Mouse (Mus musculus): ENCODE measurements around the gene Ccdc12.

Ccdc12 gene

DNA sequence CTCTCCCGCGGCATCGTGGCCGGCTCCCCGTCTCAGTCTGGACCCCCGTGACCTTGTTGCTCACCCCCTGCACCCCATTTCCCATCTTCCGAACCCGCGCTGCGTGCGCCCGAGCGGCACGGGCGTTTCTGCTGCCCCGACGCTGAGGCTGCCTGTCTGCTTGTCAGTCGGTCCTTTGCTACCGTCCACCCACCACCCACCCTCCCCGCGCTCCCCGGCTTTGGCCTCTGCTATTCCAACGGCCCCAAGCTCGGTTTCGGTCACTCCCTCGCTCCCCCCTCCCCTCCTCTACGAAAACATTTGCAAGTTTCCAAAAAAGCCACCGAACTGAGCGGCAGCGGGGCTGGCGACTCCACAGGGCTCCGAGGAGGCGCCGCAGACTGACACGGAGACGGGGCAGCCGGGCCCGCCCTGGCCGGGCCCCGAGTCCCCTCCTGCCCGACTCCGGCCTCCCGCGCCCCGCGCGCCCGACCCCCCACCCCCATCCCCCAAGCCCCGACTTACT lies 86.7 kb downstream of the Ccdc12 start:
- DNase-seq (ENCODE audit: low spot score) = no peak

DNA sequence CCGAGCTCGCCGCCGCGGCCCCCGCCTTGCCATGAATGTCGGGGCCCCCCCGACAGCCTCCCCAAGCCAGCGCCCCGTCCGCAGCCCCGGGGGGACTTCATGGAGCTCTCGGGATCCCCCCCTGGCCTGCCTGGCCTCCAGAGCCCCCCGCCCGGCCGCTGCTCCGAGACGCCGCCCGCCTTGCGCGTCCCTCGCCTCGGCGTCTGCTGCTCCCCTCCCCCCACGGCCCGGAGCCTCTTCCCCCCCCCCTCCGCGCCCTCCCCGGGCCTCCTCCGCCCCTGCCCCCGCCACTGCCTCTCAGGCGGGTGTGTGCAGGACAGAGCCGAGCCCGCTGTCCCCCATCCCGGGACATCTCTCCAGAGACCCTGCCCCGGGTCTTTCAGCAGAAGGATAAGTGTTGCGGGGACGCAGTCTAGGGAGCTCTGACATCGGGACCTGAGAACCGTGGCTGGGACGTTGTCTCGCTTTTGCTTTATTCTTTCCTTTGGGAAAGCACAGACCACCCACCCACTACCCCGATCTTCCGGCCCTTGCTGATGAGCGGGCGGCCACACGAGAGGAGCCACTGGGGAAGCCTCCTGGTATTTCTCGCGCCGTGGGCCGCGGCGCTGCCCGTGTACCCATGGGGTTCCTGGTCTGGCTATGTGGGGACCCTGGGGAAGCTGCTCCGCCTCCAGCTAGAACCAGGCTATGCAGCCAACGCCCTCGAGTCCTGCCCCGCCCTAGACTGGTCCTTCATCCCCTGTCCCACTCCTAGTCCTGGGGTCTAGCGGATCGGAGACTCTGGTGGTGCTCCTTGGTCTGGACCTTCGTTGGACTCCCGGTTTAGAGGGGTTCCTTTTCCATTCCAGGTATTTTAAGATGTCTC lies 87.4 kb downstream of the Ccdc12 start:
- DNase-seq (ENCODE audit: low spot score) = no peak

DNA sequence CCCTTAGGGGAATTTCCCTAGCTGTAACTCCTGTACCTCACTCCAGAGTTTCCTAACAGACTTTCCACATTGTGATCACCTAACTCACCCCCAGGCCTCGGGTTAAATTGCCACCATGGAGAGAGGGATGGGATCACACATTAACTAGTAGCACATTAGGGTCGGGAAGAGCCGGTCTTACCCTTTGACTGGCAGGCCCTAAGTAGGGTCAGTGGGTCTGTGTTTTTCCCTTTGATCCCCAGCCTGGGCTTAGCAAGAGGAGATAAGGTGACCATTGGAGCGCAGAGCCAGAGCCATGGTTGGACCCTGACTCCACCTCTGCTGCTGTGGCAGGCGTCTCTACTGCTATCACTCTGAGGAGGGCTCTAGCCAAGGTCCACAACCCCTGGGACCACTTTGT lies 89.4 kb downstream of the Ccdc12 start:
- no peak for DNase-seq (ENCODE audit: low spot score)

DNA sequence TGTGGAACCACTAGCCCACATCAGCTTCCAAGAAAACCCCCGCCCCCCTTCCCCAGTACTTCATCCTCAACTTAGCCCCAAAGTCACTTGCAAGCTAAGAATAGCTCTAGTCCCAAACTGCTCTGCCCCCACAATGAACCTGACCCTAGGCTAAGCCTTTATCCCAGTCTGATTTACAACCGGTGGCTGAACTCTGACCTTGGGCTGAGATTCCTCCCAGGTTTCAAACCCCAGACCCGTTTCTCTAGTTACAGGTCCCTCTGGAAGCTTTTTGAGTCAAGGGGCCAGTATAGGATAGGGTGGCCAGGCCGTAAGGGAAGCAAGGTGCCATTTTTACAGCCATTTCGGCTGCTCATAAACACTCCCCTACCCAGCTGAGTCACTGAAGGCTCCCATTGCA lies 89.9 kb downstream of the Ccdc12 start:
- no peak for DNase-seq (ENCODE audit: low spot score)

DNA sequence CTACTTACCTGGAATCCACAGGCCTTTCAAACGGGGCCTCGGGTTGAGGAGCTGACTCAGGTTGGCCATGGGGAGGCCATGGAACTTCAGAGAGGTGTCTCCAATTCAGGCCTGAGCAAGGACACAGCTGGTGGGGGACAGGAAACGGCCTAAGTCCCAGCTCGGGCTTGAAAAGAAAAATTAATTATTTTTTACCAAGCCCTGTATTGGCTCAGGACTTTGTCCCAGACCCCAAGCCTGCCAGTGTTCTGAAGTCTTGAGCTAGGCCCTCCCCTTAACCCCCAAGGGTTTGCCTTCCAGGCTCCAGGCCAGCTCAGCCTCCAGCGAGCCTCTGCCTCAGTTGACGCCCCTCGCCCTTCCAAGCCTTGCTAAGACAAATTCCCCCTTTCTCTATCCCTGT lies 90.7 kb downstream of the Ccdc12 start, which contains the start of gene Pth1r:
TSS of gene Pth1r (minus strand) at position 185 of the 400 bp plus-strand sequence.
- no peak for DNase-seq (ENCODE audit: low spot score)

DNA sequence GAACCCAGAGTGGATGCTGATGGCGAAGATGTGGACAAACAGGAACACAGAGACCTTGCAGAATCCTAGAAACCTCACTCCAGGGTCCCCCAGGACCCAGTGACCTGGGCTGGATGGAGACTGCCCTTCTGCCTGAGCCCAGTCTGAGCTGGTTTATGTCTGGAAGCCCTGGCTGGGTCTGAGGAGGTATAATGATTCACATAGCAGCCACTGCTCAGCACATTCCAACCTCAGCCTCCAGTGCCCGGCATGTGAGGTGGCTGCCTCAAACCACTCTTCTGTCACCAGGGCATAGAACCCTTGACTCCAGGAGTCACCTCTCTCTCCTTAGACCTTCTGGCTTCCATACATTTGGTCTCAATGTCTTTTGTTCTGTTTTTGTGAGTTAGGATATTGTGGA lies 92.1 kb downstream of the Ccdc12 start:
- no peak for DNase-seq (ENCODE audit: low spot score)

DNA sequence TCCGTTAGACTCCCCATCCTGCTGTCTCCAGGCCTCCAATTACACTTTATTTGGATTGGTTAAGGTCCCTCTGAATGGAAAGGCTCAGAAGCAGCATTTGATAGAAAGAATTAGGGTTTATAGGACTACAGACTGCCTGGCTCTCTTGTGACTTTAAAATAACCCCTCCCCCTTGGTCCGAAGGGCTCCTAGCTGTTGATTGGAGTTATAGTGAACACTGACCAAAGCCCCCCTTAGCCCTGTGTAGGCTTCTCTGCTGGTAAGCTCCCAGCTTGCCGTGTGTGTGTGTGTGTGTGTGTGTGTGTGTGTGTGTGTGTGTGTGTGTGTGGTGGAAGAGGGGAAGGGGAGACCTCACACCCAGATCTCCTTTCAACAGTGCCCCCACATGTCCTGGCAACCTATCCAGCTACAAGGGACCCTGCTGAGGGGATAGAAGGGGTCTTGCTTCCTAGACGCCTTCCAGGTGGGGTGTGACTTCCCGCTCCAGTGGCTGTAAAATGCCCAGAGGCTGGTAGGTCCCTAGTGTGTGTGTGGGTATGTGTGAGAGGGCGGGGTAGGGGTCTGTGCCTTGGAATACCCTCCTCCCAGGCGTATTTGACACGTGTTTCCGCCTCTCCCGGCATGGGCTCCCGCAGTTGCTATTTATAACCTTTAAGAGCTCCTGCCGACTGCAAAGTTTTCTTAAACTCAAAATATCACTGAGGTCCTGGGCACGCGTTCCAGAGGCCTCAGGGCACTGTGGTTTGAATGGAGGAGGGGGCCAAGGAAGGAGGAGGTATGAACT lies 94.3 kb downstream of the Ccdc12 start:
- DNase-seq (ENCODE audit: low spot score) = no peak

DNA sequence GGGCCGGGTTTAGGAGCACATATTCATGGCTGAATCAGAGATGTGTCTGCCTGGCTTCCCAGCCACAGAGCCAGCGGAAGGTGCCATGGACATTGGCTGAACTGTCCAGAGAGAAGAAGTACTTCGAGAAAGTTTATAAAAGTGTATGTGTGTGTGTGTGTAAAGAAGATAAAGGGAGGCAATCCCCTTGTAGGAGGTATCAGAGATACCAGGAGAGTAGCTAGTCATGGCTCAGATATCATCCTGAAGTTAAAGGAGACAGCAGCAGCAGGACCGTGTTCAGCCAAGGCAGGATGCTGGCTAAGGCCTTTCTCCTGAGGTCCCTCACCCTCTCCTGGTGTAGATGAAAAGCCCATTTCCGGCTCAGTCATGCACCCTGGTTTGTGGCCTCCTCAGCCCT lies 95.1 kb downstream of the Ccdc12 start:
- no peak for DNase-seq (ENCODE audit: low spot score)

DNA sequence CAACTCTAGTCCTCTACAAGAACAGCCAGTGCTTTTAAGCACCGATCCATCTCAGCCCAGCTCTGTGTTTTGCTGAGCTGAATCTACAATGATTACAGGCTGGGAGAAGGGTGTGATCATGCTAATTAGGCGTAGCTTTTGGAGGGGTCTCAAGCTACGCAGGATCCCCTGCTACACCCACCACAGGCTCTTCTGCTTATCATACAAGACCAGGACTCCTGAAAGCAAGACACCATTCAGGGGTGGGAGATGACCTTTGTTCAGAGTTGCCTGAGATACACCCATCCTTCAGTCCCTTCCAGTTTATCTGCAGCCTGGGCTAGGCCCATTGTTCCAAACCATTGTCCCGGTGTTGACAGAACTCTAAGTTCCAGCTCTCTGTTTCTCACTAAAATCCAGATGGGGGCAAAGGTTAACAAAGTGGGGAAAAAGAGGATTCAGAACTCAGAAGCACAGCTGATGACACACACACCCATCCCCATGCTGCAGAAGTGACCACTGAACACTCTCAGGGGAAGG lies 96.7 kb downstream of the Ccdc12 start:
- no peak for DNase-seq (ENCODE audit: low spot score)

DNA sequence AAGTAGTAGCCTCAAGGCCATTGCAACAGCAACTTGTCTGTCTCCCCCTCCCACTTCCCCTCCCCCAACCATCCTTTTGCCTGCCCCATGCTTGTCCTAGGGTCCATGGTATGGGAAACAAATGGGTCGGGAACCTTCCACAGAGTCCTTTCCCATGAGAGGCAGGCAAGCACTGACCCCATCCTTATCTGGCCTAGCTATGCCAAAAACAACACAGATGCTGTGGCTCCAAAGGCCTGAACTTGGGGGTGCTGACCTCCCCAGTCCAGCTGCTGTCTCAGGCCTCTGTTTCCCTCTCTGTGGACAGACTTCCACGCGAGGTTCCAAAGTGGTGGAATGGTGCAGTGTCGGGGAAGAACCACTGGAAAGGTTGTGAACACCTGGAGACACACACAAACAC lies 97.5 kb downstream of the Ccdc12 start:
- no peak for DNase-seq (ENCODE audit: low spot score)

DNA sequence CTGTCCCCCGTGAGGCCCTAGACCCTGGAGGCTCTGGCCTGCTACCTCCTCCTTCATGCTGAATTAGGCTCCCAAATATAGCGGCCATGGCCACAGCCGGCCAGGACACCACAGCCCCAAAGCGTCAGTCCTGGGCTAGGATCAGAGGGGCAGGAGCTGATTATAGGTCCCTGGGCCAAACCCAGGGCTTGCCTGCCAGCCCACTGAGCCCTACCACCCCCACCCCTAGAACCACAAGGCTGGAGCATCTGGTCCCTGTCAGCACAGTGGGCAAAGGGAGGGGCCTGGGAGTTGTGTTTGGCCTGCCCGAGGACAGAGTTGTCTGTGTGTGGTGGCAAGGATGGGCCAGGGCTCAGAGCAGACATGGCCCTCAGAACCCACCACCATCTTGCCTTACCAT lies 101.5 kb downstream of the Ccdc12 start:
- DNase-seq (ENCODE audit: low spot score) = no peak

DNA sequence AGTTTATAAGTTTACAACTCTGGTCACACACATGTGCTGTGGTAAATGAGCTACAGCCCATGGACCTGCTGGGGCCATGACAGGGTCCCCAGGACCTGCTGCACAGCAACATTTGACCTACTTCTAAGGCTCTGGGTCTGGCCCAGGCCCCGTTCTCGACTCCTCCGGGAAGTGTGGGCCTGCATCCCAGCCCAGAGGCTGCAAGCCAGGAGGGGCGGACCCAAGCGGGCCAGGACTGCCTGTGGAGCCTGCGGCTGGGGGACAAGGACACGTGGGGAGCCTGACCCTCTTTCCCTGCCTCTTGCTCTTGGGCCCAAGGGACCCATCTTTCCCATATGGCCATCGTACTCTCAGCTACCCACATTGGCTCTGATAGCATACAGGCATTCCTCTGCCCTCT lies 102.3 kb downstream of the Ccdc12 start:
- peak; percentile 51 for DNase-seq (ENCODE audit: low spot score)

DNA sequence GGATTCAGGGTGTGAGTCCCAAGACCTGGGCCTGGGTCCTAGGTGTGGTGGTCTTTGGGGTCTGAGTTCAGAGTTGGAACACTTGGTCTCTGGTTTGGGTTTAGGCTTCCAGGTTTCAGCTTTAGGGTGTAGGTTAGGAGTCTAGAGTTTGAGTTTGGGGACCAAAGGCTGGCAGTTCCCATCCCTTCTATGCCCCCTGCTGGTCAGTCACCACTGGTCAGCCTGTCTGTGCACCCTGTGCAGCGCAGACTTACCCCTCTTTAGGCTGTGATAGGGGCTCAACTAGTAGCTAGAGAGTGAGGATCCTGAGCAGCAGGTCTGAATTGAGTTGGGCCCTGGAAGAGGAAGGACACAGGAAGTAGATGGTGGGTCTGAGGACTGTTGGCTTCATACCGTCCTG lies 103.0 kb downstream of the Ccdc12 start:
- peak; percentile 48 for DNase-seq (ENCODE audit: low spot score)

DNA sequence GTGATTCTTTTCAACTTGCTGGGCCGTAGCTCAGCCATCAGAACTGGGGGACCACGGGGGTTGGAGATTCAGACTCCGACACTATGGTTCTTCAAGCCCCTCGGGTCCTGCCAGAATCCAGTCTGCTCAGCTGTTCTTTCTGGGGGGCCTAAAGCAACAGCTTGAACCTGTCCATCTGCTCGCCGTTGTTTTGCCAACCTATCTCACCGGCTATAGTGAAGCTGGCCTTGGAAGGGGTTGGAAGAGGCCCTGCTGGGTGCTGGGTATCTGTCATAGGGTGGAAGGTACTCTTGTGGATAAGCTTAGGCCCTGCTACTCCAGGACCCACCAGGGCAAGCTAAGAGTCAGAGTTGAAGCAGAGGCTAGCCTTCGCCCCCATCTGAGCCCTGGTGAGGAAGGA lies 104.6 kb downstream of the Ccdc12 start:
- no peak for DNase-seq (ENCODE audit: low spot score)

Data from layer of hippocampus, adult 11-12 months (tissue).